Mouse (Mus musculus) adipocyte (in vitro differentiated cells): ENCODE results near the gene Ulk1.
"Not testable (repeated sequence)": the region's sequence is repeated elsewhere in the genome, so short reads cannot be mapped to it uniquely, and the experiment has no call there.

Experiments
- DNase-seq: peaks from one replicate; pipeline ENCODE4 v3.0.0-alpha.2; 2016; ENCODE audit warnings: low spot score

Ulk1 gene

DNA sequence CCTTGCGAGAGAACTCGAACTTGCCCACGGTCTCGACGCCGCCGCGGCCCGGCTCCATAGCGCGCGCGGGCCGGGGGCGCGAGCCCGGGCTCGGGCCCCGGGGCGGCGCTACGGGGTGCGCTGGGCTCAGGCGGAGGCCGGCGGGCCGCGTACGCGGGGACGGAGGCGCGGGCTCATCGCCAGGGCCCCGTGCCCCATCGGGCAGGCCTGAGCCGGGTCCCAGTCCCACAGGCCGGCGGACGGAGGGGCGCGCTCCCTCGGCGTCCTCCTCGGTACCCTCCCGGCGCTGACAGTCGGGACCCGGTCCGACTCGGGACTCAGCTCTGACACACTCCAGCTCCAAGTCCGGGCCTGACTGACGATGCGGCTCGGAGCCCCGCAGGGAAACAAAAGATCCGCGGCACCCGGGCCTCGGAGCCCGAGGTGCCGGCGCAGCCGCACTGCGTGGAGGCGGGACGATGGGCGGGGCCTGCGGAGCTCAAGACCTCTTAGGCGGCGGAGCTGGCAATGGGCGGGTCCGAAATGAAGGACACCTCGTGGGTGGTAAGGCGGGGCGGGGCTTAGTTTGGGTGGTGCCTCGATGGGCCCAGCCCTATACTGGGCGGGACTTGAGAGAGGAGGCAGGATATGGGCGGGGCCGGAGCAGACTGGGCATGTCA is at the start of gene Ulk1:
Gene Ulk1, minus strand, starts transcription at position 431 of the 659 bp plus-strand sequence.
- DNase-seq = peak; percentile 99

DNA sequence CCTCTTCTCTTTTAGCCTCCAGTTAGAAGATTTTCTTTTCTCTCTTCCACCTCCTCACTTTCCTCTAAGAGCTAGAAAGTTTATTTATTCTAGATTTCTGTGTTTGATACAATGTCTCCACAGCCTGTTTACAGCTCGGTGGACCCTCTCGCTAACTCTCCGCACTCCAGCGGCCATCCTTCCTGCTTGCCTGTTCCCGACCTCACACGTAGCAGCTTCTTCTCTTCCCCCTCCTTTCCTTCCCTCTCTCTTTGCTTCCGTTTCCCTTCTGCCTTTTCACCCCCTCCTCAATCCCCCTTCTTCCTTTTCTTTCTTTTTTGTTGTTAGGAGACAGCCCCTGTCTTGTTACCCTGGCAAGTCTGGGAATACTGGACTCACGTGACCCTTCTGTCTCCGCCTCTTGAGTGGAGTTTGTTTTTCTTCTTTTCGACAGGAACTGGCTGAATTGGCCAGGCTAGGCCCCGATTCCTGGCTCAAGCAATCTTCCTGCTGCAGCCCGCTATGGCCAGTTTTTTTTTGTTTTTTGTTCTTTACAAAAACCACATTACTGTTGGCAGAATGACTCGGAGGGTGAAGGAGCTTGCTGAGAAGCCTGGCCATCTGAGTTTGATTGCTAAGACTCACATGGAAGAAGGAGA is 49.2 kb upstream of the Ulk1 start:
- peak; percentile 83 for DNase-seq

DNA sequence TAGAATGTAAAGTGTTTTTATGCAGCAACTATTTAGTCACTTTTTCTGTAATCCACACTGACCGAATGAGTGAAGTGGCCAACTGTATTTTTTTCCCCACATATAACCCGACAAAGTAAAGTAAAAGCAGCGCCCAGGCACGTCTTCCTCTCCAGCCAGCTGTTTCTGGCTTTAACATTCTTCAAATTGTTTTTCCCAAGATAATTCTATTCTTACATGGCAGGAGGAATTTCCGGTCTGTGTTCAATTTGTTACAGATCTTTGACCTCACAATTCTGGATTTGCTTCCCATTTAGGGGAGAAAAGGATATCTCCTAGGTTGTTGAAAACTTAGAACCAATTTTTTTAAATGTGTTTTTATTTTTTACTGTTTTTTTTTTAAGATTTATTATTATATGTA is 47.2 kb upstream of the Ulk1 start:
- DNase-seq = no peak

DNA sequence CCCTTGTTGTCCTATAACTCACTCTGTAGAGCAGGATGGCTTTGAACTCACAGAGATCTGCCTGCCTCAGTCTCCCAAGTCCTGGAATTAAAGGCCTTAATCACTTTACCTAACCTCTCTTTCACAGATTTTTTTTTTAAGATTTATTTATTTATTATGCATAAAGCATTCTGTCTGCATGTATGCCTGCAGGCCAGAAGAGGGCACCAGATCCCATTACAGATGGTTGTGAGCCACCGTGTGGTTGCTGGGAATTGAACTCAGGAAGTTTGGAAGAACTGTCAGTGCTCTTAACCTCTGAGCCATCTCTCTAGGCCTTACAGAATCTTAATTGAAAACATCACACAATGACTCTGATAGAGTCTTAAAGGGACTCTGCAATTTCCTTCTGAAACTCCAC is 43.1 kb upstream of the Ulk1 start:
- no peak for DNase-seq

DNA sequence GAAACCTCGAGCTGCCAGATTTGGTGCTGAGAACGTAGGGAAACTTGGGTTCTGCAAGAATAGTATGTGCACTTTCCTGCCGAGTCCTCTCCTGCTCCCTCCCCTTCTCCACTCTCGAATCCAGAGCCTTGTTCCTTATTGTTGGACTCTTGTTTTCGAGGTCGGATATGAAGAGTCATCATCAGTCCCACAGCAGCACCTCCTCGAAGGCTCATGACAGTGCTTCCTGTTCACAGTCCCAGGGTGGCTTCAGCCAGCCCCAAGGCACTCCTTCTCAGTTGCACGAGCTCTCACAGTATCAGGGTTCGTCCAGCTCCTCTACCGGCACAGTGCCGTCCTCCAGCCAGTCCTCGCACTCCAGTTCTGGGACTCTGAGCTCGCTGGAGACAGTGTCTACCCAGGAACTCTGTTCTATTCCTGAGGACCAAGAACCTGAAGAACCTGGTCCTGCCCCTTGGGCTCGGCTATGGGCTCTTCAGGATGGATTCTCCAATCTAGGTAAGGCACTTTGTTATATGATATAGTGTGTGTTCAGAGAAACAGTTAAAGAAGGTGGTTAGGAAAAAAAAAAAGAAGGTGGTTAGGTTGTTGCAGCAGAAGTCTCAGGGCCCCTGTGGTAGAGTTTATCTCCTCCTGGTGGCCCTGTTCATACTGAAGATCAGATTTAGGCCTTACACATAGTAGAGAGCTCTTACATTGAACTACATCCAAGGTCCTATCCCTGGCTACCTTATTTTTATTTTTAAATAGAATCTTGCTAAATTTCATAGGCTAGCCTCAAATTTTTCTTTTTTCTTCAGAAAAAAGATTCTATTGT is 31.4 kb upstream of the Ulk1 start:
- no peak for DNase-seq

DNA sequence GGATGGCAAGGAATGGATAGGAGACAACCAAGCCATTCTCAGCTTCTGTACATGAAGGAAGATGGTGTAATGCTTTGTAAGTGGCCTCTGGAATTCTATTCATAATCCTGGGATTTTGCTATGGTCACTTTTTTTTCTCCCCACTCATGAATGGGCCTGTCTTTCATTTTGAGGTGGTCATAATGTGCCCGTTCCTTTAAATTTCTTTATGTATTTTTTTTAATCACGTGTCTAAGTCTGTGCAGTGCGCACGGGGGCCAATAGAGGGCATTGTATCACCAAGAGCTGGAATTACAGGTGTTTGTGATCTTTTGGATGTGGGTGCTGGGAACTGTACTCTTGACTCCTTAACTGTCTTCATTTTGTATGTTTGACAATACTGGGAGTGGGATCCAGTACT is 30.6 kb upstream of the Ulk1 start:
- peak; percentile 51 for DNase-seq

DNA sequence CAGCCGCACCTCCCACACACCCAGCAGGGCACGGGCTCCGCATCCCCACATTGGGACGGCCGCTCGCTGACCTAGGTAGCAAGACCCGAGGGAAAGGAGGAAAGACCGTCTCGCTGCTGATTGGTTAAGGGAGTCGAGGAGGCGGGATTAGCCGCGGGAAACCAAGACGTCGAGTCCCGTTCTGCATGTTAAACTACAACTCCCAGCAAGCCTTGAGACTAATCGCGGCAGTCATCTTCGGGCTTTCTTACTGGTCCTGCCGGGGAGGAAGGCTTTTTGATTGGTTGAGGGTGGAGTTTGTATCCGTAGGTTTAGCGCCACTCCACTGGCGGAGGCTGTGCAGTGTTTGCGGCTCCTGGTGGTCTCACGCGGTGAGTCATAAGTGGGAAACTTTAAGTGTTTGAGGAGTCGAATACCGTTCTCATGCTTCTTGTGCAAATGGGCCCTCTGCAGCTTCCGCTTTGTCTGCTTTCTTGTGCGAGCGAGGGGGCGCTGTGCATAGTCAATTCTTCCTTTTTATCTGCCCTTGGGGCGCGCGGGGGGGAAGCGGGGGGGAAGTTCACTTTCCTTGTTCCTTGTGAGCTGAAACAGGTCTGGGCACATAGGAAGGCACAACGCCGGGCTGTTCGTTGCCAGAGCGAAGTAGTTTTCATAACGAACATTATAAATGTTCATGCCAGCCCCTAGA is 29.9 kb upstream of the Ulk1 start, which contains the start of the genes Hscb and Chek2:
Gene Hscb, minus strand, starts transcription at position 100 of the 688 bp plus-strand sequence.
Gene Chek2, plus strand, starts transcription at position 302 of the 688 bp plus-strand sequence.
- DNase-seq = peak; percentile 99

DNA sequence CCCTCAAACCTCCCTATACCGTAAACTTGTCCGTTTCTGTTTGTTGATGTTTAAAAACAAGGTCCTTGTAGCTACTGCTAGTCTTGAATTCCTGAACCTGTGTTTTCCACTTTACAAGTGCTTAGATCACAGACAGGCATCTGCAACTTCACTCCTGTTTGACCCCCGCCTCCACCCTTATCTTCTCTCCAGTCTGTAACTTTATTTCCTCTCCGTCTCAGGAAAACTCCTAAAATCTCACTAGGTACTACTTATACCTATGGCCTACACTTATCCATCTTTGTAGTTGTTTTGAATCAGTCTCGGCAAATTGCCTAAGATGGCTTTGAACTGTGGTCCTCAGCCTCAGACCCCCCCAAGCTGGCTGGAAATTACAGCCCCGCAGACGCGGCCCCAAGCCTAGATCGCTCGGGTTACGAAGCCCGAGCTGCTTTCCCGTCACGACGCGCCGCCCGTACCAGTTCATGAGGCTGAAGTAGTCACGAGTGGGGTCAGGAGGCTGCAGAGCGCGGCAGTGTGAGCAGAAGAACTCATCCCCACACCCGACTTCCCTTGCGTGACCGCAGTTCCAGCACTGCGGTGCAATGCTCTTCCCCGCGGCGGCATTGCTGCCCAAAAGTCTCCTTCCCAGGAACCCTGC is 29.3 kb upstream of the Ulk1 start:
- DNase-seq = no peak

DNA sequence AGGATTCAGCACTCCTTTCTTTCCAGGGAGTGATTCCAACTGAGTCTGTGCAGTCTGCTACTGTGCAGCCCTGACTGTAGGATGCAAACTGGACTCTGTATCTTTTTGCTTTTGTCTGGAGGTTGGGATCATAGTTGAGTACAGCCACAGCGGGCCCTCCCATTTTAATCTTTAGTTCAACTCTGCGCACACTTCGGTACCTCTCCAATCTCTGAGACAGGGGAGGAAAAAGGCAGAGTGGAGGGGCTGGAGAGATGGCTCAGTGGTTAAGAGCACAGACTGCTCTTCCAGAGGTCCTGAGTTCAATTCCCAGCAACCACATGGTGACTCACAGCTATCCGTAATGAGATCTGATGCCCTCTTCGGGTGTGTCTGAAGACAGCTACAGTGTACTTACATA is 28.1 kb upstream of the Ulk1 start:
- not testable (repeated sequence) for DNase-seq

DNA sequence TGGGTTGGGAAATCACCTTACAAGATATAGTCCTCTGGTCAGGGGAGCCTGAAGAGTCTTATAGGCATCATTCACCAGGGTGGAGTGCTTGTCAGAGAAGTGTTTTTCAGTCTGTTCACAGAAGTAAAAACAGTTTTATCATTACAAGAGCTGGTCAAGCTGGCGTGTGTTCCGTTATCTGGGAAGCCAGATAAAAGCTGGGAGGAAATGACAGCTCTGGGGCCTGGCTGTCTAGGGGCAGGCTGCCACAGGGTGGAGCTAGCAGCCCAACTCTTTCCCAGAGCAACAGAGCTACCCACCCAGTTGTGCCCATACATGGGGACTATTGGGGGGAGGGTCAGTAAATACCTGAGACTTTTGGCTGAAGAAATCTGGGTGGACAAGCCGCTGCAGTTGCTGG is 26.1 kb upstream of the Ulk1 start:
- no peak for DNase-seq

DNA sequence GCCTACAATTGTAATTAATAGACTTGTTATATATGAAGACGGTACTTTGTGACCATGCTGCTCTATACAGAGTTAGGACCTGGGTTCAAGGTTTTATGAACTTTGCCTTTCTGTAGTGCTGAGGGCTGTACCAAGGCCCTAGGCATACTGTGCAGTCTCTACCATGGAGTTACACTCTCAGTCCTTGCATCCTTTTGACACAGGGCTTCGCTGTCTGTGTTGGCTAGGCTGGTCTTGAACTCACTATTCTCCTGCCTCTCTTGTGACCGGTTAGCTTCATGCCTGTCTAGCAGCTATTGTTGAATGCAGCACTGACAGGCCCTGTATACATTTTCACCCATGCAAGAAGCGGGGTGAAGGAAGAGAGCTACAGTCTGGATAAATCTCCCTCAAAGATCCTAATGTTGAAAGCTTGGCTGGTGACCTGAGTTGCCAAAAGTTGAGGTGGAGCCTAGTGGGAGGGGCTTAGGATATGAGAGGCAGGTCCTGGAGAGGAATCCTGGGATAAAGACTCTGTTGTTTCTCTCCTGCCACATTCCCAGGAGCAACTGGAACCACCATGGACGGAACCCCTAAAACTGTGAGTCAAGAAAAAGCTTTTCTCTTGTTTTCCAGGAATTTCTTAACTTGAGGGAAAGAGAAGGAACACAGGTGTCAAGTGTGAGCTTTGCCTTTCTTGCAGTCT is 21.3 kb upstream of the Ulk1 start:
- no peak for DNase-seq

DNA sequence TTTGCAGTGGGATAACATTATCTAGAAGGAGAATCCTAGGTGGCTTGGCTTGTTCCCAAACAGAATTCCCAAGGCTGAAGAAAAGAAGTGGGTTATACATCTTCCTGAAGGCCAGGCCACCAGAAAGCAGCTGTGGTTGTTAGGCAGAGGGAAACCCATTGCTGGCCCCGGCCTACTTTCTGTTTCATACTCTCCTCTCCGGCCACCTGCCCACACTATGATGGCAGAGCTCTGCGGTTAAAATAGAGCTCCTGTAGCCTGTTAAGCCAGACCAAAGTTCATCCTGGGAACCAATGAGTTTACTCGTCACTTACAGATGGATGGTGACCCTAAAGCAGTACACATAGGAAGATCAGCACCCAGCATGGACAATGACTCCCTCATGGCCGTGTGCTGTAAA is 17.7 kb upstream of the Ulk1 start:
- DNase-seq = no peak

DNA sequence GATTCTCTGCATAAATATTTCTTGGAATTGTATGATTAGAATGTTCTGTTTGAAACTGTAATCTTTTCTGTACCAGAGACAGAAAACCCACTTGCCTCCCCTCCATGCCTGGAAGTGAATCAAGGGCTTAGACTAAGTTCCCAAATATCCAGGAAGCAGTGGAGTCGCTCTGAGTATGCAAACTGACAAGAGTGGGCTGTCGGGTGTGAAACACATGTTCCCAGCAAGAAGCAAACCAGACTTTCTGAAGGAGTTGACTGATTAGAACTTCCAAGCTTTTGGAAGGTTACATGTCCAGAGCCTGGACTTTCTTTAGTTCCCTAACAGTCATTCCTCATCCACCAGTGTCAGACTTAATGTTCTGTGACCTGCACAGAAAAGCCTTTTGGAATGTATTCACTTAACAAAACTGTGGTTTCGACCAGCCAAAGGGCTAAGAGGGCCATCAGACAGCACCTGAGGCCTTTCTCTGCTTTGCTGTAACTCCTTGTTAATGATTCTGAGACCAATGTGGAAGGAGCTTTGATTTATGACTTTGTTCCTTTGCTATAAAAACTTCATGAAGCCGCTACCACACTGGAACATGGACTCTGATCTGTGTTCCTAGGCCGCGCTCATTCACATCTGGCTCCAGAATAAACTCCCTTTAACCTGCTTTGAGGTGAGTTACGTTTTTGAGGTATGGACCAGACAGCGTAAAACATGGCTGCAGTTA is 17.0 kb upstream of the Ulk1 start:
- DNase-seq = no peak

DNA sequence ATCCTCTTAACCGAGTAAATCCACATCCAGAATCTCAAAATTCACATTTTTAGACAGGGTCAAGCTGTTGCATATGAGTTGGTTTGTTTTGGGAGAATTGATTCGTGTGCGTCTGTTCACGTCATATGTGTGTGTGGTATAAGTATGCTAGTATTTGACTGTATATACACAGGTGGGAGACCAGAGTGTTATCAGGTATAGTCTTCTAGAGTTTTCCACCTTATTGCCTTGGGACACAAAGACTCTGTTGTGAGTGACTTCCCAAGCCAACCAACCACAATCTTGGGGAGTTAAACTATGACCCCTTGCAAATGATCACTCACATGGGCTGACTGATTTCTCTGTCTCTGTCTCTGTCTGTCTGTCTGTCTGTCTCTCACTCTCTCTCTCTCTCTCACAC is 14.5 kb upstream of the Ulk1 start:
- DNase-seq = no peak

DNA sequence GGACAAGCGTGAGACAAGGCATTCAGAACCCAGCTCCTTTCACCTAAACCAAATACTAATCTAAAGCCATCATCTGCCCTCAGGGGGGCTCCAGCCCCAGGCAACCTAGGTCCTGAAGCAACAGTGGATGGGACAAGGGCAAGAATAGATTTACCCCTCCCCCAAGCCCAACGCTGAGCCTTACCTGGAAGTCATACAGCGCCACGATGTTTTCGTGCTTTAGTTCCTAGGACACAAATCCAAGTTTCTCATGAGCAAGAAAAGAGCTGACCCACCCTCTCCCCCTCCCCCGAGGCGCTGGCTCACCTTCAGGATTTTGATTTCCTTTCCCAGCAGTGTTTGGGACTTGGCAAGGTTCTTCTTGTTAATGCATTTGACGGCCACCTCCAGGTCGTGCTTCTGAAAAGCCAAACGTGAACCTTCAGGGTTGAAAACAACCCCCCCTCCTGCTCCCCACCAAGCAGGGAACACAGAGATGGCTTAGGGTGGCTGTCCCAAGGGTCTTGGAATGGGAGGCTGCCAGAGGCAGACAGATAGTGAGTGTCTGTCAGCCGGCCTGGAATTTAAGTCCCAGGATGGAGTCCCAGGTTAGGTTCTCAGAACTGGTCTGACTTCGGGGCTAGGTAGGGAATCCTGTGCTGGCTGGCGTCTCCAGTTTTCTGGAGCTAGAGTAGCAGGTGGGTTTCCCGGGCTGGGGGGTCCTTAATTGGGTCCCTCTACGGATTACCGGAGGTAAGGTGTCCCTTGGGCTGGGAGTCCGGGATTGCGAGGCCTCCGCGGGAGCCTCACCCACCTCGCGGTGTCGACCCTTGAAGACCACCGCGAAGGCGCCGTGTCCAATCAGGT is 853 bp downstream of the Ulk1 start:
- peak; percentile 64 for DNase-seq

DNA sequence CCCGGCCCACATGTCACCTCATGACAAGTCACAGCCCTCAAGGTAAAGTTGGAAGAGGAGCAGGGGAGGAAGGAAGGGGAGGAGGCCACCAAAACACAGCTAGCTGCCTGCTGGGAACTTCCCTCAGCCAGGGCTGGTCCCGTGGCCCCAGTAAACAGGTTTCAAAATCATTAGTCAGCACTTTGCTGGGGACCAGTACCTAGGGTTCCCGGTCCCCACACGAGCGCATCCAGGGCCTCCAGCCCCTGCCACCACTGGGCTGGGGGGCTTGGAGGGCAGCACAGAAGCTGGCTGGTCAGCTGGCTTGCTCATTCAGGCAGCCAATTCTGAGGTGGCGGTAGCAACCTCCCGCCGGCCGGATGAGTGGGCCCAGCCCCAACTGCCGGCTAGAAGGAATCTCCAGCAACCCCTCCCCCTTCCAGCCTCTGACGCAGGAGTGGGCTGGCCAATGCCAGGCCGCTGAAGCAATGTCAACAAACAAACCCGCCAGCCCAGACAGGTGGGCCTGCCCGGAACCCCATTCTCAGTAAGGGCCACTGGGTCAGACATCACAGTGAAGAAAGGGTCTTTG is 1.8 kb downstream of the Ulk1 start:
- peak; percentile 83 for DNase-seq

DNA sequence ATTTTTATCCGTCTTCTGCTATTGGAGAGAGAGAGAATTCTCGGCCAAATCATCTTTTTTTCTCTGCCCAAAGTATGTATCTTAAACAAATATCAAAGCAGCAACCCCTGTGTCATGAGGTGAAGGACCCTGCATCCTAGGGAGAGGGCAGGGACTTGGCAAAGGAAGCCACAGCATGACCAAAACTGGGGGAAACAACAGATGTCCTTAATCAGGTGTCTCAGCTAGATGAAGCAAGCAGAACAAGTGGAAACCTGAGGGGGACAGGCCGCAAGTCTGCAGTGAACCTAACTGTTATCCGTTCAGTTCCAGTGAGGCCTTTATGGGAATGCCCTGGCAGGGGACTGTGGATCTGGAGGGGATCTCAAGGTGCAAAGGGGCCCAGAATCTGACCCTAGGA is 2.4 kb downstream of the Ulk1 start:
- no peak for DNase-seq

DNA sequence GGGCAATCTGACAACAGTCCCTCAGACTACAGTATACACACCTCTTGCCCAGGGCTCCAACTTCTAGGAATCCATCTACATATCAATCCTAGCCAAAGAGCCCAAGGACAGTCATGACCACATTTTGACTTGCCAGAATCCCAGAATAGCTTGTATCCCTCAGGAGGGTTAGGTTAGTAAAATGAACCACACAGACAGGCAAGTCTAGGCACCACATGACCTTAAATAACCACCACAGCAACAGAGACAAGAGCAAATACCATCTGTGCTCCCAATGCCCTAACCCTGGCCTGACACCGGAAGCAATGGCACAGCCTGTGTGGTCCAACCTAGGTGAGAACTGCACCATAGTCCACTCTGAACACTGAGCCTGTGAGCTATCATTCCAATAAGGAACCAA is 3.2 kb downstream of the Ulk1 start:
- DNase-seq = no peak

DNA sequence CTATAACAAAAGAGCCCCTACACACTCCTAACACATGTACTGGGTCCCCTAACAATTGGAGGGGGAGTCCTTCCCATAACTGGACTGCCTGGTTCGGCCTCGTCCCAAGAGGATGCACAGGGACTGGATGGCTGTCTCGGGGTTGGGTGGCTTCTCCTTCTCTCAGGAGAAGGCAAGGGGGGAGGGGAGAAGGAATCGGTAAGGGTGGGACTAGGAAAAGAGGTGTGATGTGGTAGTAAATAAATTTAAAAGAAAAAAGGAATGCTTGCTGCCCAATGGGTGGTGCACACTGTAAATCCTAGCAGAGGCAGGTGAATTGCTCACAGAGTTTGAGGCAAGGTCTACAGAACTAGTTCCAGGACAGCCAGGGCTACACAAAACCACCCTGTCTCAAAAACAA is 3.7 kb downstream of the Ulk1 start:
- no peak for DNase-seq
